Mouse (Mus musculus) frontal cortex, adult 2 months (tissue): Measurements from ENCODE around the gene Hoxa13. TPM values are rescaled to one million over a fixed set of nuclear protein-coding genes. Genes with fewer than 3 reads are reported as not detected.
A peak's percentile ranks its signal among the peaks of the same experiment; 100 is the strongest.

Source experiments
- DNase-seq, 2 experiments: peaks; one replicate each; pipeline ENCODE4 v3.0.0; 2022; ENCODE audit warnings: low spot score in 1 of 2; ENCODE audit errors: extremely low spot score in 1 of 2
- polyA plus RNA-seq: library from polyadenylated mRNA; depleted of rRNA; stranded (reverse); fragments of >200 nt; gene quantifications from 2 replicates; pipeline ENCODE4 v1.2.3, GENCODE M21; 2012; rRNA removed

Gene Hoxa13
- not detected in 2 replicates for polyA plus RNA-seq

DNA sequence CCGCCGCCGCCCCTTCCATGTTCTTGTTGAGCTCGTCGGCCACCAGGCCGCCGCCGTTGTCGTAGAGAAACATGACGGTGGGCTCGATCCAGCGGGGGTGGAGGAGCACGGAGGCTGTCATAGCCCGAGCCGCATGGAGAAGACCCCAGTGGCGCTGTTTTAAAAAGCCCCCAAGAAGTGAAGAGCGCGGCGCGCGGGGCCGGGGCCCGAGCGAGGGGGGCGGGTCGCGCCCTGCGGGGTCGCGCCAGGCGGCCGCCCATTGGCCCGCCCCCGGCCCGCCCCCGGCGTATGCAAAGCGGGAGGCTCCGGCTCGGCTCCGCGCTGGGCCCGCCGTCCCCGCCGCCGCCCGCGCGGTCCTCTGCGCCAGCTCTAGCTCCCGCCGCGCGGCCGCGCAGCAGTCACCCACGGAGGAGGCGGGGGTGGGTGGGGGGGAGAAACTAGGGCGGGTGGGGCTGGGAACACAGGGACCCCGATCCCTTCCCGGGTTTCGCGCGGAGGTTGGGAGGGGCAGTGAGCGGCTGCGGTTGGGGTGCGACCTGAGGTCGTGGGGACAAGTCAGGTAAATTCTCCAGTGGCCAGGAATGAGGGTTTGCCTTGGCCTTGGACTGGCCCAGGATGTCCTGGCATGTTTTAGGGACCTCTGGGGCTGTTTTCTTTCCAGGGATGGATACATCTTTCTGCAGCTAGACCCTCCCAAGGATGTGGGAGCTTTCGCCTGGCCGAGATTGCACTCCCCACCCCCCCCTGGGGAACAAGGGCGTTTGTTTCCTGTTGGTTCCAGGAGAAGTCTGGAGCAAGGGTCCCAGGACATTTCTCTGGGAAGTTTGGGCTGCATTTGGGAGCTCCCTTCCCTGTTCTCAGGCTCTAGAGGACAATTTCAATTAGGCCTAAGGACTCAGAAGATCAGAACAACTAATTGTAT is at the start of gene Hoxa13:
TSS of gene Hoxa13 (minus strand) at position 227 of the 922 bp plus-strand sequence.
- no peak for DNase-seq

DNA sequence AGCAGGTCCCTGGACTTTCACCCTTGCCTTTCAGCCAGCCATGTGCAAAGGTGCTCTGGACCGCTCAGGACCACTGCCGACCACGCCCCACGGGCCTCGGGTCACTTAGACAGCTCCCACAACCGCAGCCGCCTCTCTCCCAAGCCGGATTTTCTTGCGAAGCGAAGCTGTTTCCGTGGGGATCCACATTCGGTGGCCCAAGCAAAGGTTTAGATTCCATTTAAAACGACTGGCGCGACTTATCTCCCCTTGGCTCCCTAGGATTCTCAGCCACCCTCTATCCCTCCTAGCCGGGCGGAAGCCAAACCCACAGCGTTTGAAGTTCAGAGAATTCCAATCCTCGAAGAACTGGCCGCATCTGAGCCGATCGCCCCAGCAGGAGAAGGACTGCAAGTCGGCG is 49.7 kb upstream of the Hoxa13 start:
- DNase-seq = no peak

DNA sequence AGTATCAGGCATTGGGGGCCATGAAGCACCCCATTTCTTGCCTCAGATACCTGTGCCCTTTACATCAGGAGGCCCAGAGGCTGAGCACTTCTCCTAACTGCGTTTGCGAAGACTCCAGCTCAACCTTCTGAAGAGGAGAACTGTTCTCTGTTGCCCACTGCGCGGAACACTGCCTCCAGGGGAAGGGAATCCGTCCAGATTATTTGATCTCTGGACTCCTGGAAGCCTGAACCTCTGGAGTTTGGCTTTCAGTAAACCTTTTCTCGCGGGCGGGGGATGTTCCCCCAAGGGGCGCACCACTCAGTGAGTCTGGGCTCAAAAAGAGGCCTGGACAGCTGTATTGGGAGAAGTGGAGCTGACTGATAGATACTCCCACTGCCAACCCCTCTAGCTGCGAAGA is 49.1 kb upstream of the Hoxa13 start:
- DNase-seq = no peak

DNA sequence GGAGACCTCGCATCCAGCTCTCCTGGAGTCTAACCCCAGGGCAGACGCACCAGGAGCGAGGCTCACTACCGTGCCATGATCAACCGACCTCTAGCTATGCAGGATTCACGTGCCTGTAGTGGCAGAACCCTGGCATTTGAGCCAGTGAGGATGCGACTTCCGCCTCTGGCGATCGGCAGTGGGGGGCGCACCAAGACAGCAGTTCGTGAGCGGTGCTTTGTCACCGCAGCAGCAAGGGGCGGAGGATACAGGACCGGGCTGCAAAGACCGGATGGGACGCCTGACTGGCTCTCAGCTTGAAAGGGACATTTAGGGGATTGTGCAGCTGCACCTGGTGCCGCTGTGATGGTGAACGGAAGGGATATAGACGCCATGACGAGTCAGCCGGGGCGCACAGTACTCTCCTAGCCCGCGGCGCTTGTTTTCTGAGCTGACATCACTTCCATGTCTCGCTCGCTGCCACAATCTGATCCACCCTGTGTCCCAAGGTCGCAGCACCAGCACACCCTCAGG is 45.3 kb upstream of the Hoxa13 start:
- DNase-seq = peak; percentile 4 to 71

GRCm38 (mm10) chr6:52303426-52303825 is 42.7 kb upstream of the Hoxa13 start:
- DNase-seq = no peak

DNA sequence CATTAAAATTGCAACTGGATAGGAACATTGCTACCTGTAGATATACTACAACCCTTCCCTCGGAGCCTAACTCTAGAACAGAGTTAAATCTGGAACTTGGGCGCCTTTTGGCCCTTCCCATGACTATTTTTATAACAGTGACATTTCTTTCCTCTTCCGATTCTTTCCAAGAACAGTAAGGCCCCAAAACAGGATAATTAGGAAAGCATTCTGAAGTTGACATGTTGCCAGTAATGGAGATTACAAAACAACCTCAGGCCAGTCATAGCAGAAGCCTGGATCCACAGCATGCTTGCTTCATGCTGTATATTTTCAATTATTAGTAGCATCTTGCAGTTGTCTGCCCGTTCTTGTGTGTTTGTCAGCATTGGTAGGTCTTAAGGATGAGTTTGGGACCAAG is 40.1 kb upstream of the Hoxa13 start:
- no peak for DNase-seq

DNA sequence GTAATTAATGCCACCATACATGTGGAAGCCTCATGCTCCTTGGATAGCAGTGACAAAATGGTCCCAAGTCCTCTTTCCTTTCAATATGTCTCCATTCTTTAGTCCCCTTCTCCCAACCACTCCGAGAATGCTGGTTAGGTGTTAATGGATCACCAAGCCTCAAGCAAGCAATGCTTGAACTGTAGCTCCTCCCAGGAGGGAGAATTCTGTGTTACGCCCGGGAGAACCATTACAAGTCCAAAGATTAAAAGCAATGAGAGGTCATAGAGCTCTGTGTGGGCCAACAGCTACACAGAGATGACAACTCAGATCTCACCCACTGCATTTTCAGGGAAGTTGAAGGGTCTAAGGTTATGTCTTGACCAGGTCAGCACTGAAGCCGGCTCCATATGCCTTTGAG is 37.8 kb upstream of the Hoxa13 start:
- no peak for DNase-seq

- DNase-seq = no peak
Observed at GRCm38 (mm10) chr6:52294616-52295015, 33.9 kb upstream of the Hoxa13 start.

DNA sequence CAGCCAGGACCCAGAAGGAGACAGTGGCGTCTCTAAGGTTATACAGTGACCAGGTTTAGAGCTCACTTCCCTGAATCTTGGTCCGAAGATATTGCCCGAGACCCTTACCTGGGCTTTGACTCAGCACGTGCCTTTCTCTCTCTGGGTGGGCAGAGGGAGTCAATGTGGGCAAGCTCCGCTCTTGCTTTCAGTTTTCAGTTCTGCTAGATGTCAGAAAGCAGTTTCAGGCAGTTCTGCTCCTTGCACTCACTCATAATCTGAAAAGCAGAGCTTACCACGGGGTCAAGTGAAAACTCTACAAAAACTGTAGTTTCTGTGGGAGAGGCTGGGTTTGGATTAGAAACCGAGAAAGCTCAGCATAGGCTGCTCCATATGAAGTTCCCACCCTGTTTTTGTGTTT is 31.6 kb upstream of the Hoxa13 start:
- no peak for DNase-seq

DNA sequence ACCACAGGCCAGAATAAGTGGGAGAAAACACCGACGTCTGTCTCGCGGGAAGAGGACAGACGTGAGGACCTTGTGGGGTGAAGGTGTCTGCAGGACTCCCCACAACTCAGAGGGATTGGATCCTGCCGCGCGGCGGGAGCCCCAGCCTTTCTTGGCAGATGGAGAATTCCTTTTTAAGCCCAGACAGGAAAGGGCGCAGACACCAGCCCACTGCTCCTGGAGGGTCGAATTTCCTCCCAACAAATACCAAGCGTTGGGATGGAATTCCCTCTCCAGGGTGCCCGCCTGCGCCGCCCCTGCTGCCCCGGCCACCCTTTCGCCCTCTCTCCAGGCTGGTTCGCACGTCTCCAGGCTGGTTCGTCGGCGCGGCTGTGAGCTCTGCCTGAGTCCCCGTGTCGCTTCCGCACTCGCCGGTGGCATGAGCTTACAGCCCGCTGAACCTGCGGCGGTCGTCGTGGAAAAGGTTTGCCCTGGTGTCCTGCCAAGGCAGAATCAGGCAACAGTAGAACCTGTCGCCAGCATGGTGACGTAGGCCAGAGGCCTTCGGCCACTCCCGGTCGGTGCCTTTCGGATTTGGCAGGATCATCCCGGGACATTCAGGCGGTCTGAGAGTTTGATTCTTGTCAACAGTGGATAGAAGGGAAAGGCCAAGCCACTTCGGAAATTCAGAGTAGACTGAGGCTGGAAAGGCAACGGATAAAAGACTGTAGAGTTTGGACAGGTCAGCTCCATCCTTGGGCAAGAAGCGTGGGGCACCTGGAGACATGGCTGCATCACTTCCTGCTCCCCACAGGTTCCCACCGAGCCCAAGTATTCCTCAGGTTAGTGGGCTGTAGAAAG is 30.6 kb upstream of the Hoxa13 start:
- DNase-seq = no peak

- DNase-seq = no peak
Observed at GRCm38 (mm10) chr6:52290186-52290585, 29.5 kb upstream of the Hoxa13 start.

GRCm38 (mm10) chr6:52283896-52284295 is 23.2 kb upstream of the Hoxa13 start:
- no peak for DNase-seq

- DNase-seq = no peak
Observed at GRCm38 (mm10) chr6:52281084-52281483, 20.4 kb upstream of the Hoxa13 start.

DNA sequence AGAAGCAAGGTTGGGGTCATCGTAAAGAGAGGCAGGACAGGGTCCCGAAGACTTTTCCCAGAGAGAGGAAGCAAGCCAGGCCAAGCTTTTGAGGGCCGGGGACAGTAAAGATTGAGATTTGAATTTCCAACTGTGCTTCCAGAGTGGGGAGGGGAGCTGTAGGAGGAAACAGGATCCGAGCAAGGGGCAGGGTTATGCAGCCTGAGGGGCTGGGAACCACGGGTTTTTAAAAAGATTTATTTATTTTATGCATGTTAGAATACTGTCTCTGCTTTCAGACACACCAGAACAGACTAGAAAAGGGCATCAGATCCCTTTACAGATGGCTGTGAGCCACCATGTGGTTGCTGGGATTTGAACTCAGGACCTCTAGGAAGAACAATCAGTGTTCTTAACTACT is 16.2 kb upstream of the Hoxa13 start:
- DNase-seq = no peak

- DNase-seq = no peak
Observed at GRCm38 (mm10) chr6:52276382-52276781, 15.7 kb upstream of the Hoxa13 start.

DNA sequence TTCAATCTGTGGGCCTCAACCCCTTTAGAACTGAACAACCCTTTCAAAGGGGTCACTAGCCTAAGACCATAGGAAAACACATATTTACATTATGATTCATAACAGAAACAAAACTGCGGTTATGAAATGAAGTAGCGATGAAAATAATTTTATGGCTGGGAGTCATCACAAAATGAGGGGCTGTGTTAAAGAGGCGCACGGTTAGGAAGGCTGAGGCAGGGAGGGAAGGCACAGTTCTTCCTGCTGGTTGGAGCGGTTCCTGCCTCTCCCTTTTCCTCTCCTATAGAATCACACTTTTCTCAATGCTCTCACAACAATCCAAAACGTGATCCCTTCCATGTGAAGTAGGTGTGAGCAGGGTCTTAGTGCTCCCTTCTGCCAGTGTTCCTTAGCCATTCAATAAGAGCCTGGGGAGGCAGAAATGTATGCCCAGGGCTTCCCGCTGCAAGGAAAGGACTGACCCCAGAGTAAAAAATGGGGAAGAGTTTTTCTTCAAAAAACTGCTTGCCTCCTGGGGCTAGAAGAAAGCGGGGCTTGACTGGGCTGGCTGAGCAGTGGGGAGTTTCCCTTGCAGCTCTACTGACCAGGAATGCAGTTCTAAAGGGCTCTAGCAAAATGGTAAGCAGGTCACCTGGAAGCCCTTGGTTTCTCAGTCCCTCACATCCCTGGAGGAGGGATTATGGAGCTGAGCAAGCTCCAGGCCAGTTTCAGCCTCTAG is 15.0 kb upstream of the Hoxa13 start:
- no peak for DNase-seq

DNA sequence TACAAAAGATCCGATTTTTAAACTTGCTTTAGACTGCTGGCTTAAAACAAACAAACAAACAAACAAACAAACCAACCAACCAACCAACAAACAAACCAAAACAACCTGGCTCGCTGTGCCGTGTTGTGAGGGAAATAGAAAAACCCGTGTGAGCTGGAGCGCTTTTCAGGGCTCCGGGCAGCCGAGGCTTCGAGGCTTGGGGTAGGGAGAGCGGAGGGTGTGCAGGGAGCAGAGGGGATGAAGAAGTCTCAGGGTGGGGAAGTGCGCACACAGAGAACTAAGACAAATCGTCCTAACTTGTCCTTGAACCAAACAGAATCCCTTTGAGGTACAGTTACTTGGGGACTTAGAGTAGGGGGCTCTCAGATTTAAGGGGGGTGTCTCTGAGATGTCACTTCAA is 13.9 kb upstream of the Hoxa13 start:
- no peak for DNase-seq

DNA sequence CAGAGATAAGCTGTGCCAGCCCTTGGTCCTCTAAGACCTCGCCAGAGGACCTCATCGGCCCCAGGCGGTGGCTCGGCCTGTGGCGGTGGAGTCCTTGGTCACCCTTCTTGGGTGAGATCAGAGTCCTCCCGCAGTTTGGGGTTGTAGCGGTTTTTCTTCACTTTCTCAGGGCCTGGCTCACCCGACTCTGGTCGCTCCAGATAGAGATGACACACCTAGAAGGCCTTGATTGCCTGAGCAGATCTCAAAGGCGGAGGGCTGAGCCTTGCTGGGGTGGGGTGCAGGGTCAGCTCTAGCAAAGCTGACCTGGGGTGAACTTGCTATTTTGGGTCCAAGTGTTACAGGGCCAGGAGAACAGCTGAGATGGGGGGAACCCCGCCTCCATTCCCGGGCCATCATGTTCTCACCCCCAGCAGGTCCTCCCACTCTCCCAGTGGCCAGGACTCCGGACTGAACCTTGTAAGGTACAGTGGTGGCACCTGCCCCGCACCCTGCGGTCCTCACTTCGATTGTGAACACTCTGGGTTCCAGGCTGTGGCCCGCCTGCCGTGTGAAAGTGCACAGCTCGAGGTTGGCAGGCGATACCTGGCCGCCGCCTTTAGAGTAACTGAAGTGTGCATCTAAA is 13.1 kb upstream of the Hoxa13 start:
- no peak for DNase-seq

DNA sequence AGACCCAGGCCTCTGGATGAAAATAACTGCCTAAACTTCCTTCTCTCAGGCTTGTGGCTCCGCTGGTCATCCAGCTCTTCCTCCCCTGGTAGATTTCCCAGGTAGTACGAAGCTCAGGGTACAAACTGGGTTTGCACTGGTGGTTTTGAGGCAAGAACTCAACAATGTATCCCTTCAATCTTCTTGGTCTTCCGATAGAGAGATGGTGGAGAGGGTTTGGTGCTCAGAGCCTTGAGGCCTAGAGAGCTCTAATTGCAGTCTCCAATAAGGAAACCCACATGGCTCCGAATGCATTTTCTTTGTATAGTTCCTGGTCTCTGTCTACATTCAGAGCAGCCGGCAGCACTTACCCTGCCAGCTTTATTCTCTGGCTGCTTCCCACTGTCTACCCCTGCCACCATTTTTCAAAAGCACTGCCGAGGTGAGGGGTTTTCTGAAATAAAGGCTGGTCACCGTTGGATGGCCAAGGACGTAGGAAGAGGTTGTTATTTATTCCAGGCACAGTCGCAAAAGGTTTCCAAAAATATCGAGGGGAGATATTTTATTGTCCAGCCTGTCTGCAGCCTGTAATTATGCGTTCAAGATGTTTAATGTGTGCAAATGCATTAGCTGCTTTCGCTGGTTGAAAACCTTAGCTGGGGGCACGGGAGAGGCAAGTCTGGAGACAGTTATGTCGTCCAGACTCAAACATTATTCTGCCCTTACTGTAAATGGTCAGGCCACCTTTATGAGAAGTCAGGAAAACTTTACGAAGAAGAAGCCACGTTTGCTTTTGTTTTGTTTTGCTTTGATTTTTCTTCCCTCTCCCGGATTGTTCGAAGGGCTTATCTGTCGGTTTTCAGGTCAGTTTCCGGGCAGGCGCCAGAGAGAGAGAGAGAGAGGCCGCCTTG is 12.3 kb upstream of the Hoxa13 start:
- no peak for DNase-seq
